Mouse (Mus musculus) E14TG2a.4 (cell line): Measurements from ENCODE around the gene Prr7.

Experiments used
- CTCF ChIP-seq: conservative IDR thresholded peaks from 2 replicates; pipeline ENCODE4 v1.5.1; 2014; ENCODE audit warnings: low read length
- POU5F1 ChIP-seq: IDR thresholded peaks from 2 replicates; pipeline ENCODE4 v1.6.1; 2014; ENCODE audit warnings: low read length, borderline replicate concordance

DNA sequence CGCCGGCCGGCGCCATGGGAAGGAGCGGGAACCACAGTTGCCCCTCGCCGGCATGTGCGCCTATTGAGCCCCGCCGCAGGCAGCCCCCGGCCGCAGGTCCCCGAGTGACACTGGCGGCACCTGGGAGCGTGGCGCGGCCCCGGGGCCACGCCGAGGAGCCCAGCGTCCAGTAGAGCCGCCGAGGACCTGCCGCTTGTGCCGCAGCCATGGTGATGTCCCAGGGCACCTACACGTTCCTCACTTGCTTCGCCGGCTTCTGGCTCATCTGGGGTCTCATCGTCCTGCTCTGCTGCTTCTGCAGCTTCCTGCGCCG, 7.7 kb downstream of the Prr7 start:
- no peak for TF ChIP-seq CTCF
- no peak for TF ChIP-seq POU5F1
